Mouse (Mus musculus) megakaryocyte, embryonic 14.5 days (primary cell): ENCODE measurements around the gene Slc35e1.

Source experiments
- FLI1 ChIP-seq: IDR thresholded peaks from 2 replicates; pipeline ENCODE4 v1.6.1; 2012; ENCODE audit warnings: low read length, inconsistent platforms, mixed read lengths
- GATA1 ChIP-seq: IDR thresholded peaks from 3 replicates; pipeline ENCODE4 v1.6.1; 2012; ENCODE audit warnings: mixed read lengths, low read length, inconsistent platforms, borderline replicate concordance

- TF ChIP-seq GATA1 (no peak), FLI1 (no peak)
Measured at GRCm38 (mm10) chr8:72459881-72460533, 32.4 kb downstream of the Slc35e1 start.
